Mouse (Mus musculus) adipocyte (in vitro differentiated cells): Measurements from ENCODE around the gene Usp30.
A peak's percentile ranks its signal among the peaks of the same experiment; 100 is the strongest.

ENCODE experiments used
- DNase-seq: peaks from one replicate; pipeline ENCODE4 v3.0.0-alpha.2; 2016; ENCODE audit warnings: low spot score

The Usp30 gene

DNA sequence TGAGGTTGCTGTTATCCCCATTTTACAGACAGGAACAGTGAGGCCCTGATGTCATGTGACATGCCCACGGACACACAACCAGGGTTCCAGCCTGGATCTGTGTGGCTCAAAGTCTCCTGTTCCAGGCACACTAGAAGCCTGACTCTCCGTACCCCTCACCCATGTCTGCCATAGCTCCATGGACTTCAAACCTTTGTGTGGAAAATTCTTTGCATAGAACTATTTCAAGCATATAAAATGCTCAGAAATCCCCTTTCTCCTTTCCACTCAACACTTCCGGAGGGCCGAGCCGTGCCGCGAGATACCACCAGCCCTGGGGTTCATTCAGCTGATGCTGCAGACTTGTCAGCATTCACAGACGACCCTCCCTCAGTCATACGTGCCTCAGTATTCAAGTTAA, 2.3 kb downstream of the Usp30 start:
- DNase-seq = no peak

DNA sequence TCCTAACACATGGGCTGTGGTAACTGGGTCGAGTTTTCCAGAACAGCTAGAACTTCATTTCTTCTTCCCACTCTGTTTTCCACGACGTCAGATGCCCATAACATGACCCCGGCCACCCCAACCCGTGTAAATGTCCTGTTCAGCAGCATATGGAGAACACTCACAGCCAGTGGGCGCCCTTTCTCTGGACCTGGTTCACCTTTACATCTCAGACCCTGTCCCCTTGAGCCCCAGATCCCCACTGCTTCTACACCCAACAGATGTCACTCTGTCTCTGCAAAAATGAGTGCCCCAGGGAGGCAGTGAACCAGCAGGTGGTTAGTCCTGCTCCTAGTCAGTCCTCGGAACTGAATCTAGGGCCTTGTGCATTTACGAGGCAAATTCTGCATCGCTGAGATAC, 2.7 kb downstream of the Usp30 start:
- DNase-seq = no peak

DNA sequence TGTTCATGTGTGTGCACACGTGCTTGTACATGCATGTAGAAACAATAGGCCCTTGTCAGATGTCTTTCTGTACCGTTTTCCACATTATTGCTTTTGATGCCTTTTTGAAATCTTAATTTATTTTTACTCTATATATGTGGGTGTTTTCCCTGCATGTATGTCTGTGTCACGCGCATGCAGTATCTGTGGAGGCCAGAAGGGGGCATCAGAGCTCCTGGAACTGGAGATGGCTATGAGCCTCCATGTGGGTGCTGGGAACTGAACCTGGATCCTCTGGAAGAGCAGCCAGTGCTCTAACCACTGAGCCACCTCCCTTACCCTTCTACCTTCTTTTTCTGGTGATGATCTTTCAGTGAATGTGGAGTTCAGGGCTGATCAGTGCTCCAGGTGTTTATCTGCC, 5.6 kb downstream of the Usp30 start:
- no peak for DNase-seq

DNA sequence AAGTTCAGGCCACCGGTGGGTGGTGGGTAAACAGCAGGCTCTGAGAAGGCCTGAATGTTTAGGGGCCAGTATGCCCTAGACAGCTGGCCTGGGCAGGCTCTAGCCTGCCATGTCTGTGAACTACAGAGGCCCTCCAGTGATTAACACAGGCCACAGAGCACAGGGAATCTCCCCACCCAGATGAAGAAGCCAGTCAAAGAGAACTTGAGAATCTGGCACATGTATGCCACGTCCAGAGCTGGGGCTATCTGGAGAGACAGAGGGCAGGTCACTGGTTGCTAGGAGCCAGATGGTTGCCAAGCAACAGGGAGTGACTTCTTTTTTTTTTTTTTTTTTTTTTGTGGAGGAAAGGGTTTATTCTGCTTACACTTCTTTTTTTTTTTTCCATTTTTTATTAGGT, 7.0 kb downstream of the Usp30 start:
- DNase-seq = peak; percentile 23

DNA sequence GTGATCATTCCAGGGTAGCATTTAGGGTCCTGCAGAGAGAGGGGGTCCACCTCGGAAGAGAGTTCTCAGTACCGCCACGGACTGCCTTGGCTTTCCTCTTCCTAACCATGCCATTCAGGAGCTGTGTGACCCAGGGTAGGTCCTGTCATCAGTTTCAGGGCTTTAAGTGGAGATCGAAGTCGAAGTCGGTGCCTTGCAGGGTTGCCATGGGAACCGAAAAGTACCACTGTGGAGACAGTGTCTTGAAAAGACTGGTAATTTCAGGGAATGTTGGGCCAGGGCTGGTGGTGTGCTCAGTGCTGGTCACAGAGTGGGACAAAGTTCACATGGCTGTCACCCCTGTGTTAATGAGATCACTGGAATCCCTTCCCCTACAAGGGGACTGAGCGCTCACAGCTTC, 11.7 kb downstream of the Usp30 start:
- no peak for DNase-seq

DNA sequence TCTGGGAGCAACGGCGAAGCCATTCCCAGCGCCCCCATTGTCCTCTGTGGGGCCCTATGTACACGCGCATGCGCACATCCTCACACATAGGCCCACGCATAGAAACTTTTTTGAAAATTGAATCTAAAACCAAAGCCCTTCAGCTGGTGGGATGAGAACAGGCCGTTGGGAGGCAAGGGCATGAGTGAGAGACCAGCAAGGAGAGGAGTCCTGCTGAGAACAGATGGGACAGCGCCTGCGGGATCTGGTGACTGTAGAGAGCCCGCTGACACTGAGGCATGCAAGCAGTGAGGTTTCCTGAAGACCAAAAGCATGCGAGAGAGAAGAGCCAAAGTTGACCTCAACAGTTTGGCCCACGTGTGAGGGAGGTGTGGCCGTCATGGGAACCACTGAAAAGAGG, 20.2 kb downstream of the Usp30 start:
- DNase-seq = no peak

DNA sequence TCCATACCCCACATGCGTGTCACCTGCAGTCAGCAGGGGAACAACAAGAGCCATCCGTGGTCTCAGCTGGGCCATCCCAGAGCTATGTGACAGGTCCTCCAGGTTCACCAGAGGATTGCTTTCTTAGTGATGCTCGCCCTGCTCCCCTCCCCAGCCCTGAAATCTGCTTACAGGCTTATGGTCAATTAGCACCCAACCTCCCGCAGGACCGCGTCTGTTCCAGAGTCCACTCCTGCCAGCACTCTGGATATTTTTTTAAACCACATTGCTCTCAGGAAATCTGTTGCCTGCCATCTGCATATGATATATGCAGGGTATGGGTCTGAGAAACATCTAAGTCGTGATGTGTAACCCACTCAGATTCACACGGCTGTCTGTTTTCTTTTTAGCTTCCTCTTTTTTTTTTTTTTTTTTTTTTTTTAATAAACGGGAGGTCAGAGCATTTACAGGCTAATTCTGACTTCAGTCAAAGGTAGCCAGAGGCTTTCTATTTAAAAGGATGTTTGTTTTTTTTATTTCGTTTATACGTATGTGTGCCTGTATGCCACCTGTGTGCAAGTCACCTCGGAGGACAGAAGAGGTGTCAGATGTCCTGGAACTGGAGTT, 22.7 kb downstream of the Usp30 start:
- no peak for DNase-seq

DNA sequence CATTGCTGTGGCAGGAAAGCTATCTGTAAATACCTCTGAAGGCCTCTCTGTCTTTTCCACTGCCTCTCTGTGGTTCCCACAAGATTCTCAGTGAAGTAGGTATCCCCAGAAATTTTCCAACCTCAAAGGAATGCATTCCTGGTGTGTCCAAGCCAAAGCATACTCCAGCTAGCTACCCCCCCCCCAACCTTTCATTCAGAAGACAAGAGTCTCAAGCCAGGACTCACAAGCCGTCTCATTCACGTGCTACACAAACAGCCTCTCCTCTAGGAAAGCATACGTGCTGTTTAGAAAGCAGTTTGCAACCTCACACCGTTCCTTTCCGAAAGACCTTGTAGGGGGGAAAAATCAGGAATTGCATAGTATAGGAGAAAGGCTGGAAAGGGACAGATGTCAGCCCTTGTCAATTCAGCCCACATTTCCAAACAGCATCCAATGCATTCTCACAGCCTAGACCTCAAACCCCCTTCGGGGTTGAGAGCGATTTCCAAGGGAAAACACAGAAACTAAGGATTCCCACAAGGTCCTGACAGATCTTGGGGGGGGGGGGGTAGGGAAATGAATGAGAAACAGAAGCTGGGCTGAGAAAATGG, 25.3 kb downstream of the Usp30 start:
- DNase-seq = no peak

DNA sequence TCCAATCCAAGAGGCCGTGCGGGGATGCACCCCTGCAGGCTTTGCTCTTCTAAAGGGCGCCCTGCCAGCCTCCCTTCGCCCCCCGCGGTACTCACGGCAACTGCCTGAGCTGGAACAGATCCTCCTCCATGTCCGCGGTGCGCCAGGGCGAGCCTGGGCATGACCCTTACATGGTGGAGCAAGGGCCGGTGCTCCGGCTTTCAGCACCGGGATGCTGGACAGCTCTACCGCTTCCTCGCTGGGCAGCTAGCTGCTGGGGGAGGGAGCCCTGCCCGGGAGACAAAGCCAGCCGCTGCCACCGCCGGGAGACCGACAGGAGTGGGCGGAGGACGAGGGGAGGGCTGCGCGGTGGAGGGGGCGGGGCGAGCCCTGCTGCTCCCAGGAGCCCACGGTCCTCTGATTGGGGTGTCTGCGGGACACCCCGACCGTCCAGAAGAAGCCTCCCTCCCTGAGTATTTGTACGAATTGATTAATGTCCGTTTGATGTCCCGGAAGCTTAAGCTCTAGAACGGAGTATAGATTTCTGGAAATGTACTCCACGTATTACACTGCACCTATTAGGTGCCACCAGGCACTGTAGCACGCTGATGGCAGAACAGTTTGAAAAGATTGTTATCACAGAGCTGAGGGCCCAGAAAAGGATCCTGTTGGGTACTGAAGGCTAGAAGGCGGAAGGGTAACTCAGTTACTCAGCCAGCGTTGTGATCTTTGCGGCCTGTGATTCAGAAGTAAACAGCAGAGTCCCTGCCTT, 26.0 kb downstream of the Usp30 start, which contains the start of gene Svop:
Gene Svop (minus strand): TSS at position 514 of the 751 bp plus-strand sequence.
- peak; percentile 76 for DNase-seq

DNA sequence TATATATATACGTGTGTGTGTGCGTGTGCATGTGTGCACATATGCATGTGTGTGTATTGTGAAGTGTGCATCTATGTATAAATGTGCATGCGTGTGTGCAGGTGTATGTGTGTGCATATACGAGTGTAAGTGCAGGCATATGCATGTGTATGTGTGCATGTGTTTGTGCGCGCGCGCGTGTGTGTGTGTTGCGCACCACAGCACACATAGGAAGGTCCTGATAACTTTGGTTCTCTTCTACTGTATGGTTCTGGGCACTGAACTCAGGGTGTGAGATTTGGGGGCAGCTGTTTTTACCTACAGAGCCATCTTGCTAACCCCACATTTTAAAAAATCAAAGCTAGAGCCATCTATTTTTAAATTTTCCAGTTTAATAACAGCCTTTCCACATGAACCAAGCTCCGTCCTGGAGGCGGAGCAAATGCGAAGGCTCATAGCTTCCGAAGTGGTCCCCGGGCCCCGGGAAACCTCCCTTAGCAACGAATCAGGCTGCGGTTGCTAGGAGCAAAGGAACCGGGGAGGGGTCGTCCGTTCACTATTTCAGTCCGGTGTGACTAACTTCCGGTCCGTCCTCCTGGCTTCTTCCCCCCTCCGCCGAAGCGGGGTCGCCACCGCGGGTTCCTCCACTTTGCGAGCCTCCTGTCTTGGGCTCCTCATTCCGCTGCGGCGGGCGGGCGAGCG, 34.6 kb downstream of the Usp30 start:
- DNase-seq = peak; percentile 90

DNA sequence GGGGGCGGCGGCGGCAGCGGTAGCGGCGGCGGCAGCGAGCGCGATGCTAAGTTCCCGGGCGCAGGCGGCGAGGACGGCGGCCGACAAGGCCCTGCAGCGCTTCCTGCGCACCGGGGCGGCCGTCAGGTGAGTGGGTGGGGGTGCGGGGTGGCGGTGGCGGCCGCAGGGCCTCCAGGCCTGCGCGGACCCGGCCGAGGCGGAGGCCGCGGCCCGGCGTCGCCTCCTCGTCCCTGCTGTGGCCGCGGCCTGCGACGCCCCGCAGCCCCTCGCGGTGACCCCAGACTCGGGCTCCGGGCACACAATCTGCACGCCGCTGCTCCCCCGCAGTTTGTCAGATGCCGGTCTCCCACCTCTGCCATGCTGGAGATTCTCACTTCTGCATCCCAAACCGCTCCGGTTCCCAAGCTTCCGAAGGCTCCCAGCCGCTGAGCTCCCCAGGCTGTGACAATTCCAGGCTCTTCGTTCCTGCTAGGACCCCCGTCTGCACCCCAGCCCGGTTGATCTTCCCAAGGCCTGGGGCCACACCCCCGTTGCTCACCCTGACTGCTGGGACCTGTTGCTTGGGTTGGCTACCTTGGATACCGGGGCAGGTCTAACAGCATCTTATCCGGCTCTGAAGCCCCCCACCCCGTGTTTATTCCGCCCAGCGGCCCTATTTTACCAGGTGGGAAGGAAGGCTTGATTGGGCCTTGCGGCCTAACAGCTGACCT, 35.3 kb downstream of the Usp30 start:
- DNase-seq = no peak

DNA sequence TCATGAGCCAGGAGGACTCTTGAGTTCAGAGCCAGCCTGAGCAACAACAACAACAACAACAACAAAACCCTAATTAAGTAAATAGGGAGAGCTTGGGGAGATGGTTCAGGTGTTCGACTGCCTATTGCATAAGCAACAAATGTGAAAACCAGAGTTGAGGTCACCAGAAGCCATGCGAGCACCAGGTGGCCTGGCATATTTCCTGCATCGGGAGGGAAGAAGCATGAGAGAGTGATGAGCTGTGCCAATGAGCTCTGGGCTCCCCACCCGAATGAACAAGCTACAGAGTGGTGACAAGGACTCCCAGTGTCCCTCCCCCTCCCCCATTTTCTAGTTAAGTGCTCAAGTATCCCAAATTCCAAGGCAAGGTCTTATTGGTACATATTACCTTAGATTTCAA, 36.6 kb downstream of the Usp30 start:
- no peak for DNase-seq

DNA sequence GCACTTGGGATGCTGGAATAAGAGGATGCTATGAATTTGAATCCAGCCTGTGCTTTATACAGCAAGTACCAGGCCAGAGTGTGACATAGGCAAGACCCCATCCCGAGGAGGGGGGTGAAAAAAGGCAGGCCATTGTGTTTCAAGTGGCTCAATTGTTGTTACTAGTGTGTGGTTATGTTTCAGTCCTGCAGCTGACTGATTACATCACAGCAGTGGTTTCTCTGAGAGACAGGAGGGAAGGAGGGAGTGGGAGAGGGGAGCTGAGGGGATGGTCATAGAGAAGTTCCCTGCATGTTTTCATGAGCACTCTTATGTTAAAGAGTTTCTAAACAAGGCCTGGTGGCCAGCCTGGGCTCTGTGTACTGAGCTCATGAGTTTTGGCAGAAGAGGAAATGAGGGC, 37.5 kb downstream of the Usp30 start:
- no peak for DNase-seq

DNA sequence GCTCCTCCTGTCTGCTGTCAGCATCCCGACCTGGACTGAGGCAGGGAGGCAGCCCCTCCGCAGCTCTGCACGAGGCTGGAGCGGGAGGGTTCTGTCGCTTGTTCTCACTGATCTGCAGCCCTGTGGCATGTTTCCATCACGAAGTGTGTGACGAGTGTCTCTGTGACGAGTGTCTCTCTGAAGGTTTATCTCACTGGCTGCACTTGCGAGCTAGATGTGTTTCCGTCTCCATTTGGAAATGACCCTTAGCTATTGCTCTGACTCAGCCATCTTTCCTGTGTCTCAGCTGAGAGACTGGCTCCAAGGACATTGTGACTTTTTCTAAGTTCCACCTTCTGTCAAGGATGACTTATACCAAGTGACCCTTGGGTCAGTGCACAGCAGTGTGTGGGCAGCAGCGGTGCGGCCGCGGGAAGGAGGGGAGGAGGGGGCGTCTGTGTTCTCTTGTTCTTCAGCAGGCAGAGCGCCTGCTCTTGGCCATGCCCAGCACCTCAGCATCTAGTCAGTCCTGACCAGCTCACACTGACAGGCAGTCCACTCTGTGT, 41.2 kb downstream of the Usp30 start:
- DNase-seq = no peak

DNA sequence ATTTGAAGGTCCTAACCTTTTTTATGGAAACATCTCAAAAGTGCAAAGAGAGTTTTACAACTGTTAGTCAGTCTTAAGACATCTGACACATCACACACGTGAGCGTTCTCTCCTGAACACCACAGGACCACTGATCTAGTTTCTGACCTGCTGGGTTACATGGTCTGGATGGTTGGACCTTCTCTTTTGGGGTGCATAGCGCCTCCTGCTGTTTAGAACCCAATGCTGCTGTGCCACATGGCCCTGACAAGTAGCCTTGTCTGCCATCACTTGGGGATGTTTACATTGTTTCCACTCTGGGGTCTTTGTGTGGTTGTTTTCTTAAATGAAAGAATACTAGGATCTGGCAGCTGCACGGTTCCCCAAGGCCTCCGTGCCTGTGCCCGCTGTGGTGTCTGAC, 48.1 kb downstream of the Usp30 start:
- peak; percentile 40 for DNase-seq

DNA sequence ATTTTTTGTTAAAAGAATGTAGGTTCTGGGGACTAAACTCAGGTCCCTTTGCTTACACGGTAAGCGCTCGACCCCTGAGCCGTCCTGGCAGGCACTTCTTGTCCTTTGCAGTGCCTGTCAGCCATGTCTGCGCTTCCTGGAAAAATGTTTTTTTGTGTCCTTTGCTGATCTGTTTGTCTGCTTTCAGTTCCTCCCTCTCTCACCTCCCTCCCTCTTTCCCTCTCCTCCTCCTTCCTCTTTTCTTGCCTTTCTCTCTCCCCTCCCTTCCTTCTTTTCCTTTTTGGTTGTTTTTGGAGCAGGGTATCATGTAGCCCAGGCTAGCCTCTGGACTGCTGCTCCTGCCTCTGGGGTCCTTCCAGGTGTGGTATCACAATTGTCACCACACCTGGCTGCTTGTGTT, 49.8 kb downstream of the Usp30 start:
- no peak for DNase-seq

DNA sequence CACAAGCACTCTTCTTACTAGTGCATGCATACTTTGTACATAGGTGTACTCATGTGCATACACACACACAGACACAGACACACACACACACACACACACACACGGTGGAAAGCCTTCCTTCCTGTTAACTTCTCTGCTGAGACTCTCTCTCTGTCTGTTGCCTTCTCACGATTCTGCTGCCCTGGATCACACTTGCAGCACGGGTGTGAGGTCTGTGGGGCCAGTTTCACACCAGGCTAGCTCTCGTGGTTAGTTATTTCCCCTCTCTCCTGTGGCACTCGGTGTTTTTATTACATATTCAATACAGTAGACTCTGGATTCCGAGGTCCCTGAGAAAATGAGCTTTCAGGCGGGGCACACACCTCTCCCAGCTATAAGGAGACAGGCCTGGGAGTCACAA, 51.3 kb downstream of the Usp30 start:
- DNase-seq = no peak

DNA sequence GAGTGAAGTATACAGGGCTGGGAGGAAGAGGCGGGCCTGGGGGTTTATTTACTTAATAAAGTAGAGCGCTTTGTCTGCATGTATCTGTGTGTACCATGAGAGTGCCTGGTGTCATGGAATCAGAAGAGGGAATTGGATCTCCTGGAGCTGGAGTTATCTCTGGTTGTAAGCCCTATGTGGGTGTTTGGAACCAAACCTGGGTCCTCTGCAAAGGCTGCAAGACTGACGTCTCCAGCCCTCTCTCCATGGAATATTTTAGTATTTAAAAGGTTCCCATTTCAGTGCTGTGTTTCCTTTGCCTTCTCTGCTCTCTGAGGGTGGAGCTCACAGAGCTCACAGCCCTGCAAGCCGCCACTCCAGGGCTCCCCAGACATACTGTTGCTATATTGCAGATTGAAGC, 54.5 kb downstream of the Usp30 start:
- DNase-seq = no peak

DNA sequence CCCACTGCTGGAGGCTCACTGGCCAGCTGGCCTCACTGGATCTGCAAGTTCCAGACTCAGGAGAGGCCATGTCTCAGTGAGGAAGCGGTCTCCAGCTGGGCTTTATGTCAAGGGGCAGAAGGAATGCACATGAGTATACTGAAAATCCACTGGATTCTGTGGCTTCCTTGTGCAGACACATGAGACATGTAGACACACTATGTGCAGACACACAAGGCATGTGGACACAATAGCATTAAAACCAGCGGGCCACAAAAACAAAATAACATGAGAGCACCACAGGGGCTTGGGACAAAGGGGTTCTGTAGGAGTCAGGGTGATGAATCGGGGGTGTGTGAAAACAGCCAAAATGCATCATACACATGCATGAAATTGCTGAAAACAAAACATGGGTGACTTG, 60.7 kb downstream of the Usp30 start:
- no peak for DNase-seq

DNA sequence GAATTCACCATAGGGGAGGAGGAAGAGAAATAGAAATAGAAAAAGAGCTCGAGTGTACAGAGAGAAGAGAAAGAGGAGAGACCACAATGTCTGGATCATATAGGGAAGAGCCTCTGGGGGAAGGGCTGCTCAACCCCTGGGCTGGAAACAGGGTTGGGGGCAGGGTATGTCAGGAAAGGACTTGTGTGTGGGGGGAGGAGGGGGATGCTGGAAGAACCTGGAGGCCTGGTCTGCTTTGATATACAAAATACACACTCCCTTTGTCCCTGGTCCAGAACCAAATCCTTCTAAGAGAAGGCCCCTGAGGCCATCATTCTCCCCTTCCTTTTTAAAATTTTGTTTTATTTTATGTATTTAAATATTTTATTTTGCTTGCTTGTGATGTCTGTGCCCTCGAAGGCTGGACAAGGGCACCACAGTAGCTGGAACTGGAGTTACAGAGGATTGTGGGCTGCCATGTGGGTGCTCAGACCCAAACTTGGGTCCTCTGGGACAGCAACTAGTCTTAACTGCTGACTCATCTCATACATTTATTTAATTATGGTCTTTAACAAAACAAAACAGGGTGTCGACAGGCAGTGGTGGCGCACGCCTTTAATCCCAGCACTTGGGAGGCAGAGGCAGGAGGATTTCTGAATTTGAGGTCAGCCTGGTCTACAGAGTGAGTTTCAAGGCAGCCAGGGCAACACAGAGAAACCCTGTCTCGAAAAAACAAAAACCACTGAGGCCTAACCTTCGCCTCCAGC, 61.4 kb downstream of the Usp30 start:
- DNase-seq = no peak
